Mouse (Mus musculus): Measurements from ENCODE around the gene Ankef1.

The Ankef1 gene

GRCm38 (mm10) chr2:136501651-136502050, at the start of gene Ankef1:
Gene Ankef1, plus strand, starts transcription at chr2:136501910.
- no peak for DNase-seq (ENCODE audit: low read depth, low spot score)

- DNase-seq (ENCODE audit: low read depth, low spot score), result no peak
Observed at GRCm38 (mm10) chr2:136456468-136456867, 45.2 kb upstream of the Ankef1 start.

GRCm38 (mm10) chr2:136456875-136457274, 44.8 kb upstream of the Ankef1 start:
- DNase-seq (ENCODE audit: low read depth, low spot score), result no peak

GRCm38 (mm10) chr2:136477656-136478055, 24.1 kb upstream of the Ankef1 start:
- DNase-seq (ENCODE audit: low read depth, low spot score), result no peak

GRCm38 (mm10) chr2:136482269-136482668, 19.4 kb upstream of the Ankef1 start:
- DNase-seq (ENCODE audit: low read depth, low spot score), result no peak

- DNase-seq (ENCODE audit: low read depth, low spot score), result no peak
Observed at GRCm38 (mm10) chr2:136483058-136483457, 18.7 kb upstream of the Ankef1 start.

GRCm38 (mm10) chr2:136484955-136485354, 16.8 kb upstream of the Ankef1 start:
- DNase-seq (ENCODE audit: low read depth, low spot score), result no peak

- DNase-seq (ENCODE audit: low read depth, low spot score), result no peak
Observed at GRCm38 (mm10) chr2:136485401-136485800, 16.3 kb upstream of the Ankef1 start.

- DNase-seq (ENCODE audit: low read depth, low spot score), result peak; percentile 27
Observed at GRCm38 (mm10) chr2:136485815-136486619, 15.7 kb upstream of the Ankef1 start.

GRCm38 (mm10) chr2:136486986-136487385, 14.7 kb upstream of the Ankef1 start:
- DNase-seq (ENCODE audit: low read depth, low spot score), result no peak

GRCm38 (mm10) chr2:136511073-136511472, 9.4 kb downstream of the Ankef1 start:
- DNase-seq (ENCODE audit: low read depth, low spot score), result no peak

GRCm38 (mm10) chr2:136511756-136512155, 10.0 kb downstream of the Ankef1 start:
- no peak for DNase-seq (ENCODE audit: low read depth, low spot score)

- no peak for DNase-seq (ENCODE audit: low read depth, low spot score)
Observed at GRCm38 (mm10) chr2:136512802-136513201, 11.1 kb downstream of the Ankef1 start.

- no peak for DNase-seq (ENCODE audit: low read depth, low spot score)
Observed at GRCm38 (mm10) chr2:136513806-136514205, 12.1 kb downstream of the Ankef1 start.

GRCm38 (mm10) chr2:136515501-136515900, 13.8 kb downstream of the Ankef1 start:
- DNase-seq (ENCODE audit: low read depth, low spot score), result no peak

GRCm38 (mm10) chr2:136528937-136529336, 27.2 kb downstream of the Ankef1 start:
- no peak for DNase-seq (ENCODE audit: low read depth, low spot score)

- peak; percentile 32 for DNase-seq (ENCODE audit: low read depth, low spot score)
Observed at GRCm38 (mm10) chr2:136532033-136532432, 30.3 kb downstream of the Ankef1 start.

GRCm38 (mm10) chr2:136558020-136558419, 56.3 kb downstream of the Ankef1 start:
- no peak for DNase-seq (ENCODE audit: low read depth, low spot score)

GRCm38 (mm10) chr2:136562336-136562735, 60.6 kb downstream of the Ankef1 start:
- DNase-seq (ENCODE audit: low read depth, low spot score), result no peak

- no peak for DNase-seq (ENCODE audit: low read depth, low spot score)
Observed at GRCm38 (mm10) chr2:136570856-136571255, 69.1 kb downstream of the Ankef1 start.

- DNase-seq (ENCODE audit: low read depth, low spot score), result no peak
Observed at GRCm38 (mm10) chr2:136582762-136583161, 81.1 kb downstream of the Ankef1 start.

- DNase-seq (ENCODE audit: low read depth, low spot score), result no peak
Observed at GRCm38 (mm10) chr2:136588811-136589210, 87.1 kb downstream of the Ankef1 start.

GRCm38 (mm10) chr2:136596451-136596850, 94.7 kb downstream of the Ankef1 start:
- no peak for DNase-seq (ENCODE audit: low read depth, low spot score)

GRCm38 (mm10) chr2:136598743-136599142, 97.0 kb downstream of the Ankef1 start:
- no peak for DNase-seq (ENCODE audit: low read depth, low spot score)

All from CD4-positive, CD25-positive, alpha-beta regulatory T cell, adult 2 months (primary cell).